Mouse (Mus musculus): ENCODE results near the gene Nptx2. TPM values are rescaled to one million over a fixed set of nuclear protein-coding genes. Genes with fewer than 3 reads are reported as not detected.

Nptx2 gene
- polyA plus RNA-seq, 1 experiment from 2014 or later: 2.8 TPM

Other genes starting within 250 kb of the Nptx2 start
- gene Baiap2l1, start 187.8 kb upstream of the Nptx2 start, polyA plus RNA-seq (2014; fragmentation: Nextera tagmentation; extraction: Ambion mirVana): 2.3 and 2.9 TPM in 2 replicates
- gene Tmem130, start 215.9 kb downstream of the Nptx2 start, polyA plus RNA-seq (2014; fragmentation: Nextera tagmentation; extraction: Ambion mirVana): 18.4 and 19.6 TPM in 2 replicates
- gene Trrap, start 221.8 kb downstream of the Nptx2 start, polyA plus RNA-seq (2014; fragmentation: Nextera tagmentation; extraction: Ambion mirVana): 96.8 and 99.2 TPM in 2 replicates